Mouse (Mus musculus) retina, embryonic 14.5 days (tissue): Measurements from ENCODE around the gene Dnah7b.
"Not testable (repeated sequence)": the region's sequence is repeated elsewhere in the genome, so short reads cannot be mapped to it uniquely, and the experiment has no call there.

Source experiments
- DNase-seq: peaks from one replicate; pipeline ENCODE4 v3.0.0-alpha.2; 2015; ENCODE audit warnings: low spot score

Gene Dnah7b

GRCm38 (mm10) chr1:46294451-46294850, 228.3 kb downstream of the Dnah7b start:
- DNase-seq = not testable (repeated sequence)

- DNase-seq = not testable (repeated sequence)
Observed at GRCm38 (mm10) chr1:46325942-46326341, 259.8 kb downstream of the Dnah7b start.

GRCm38 (mm10) chr1:46345301-46345700, 279.2 kb downstream of the Dnah7b start:
- not testable (repeated sequence) for DNase-seq

- DNase-seq = not testable (repeated sequence)
Observed at GRCm38 (mm10) chr1:46380641-46381040, 314.5 kb downstream of the Dnah7b start.

- not testable (repeated sequence) for DNase-seq
Observed at GRCm38 (mm10) chr1:46394681-46395297, 328.7 kb downstream of the Dnah7b start.

- DNase-seq = no peak
Observed at GRCm38 (mm10) chr1:46408324-46409115, 342.4 kb downstream of the Dnah7b start.

- DNase-seq = not testable (repeated sequence)
Observed at GRCm38 (mm10) chr1:46414798-46415197, 348.7 kb downstream of the Dnah7b start.

GRCm38 (mm10) chr1:46416946-46417345, 350.8 kb downstream of the Dnah7b start:
- DNase-seq = peak; percentile 71

- DNase-seq = not testable (repeated sequence)
Observed at GRCm38 (mm10) chr1:46418966-46419365, 352.9 kb downstream of the Dnah7b start.
